Mouse (Mus musculus) E14TG2a.4 (cell line): ENCODE measurements at regions not wholly inside any gene's neighbourhood (a gene's known extent, or its start where the extent isn't known, plus 50 kb on each side); places are given as distances from the start of the nearest gene placed in this dataset.

ENCODE experiments used
- CTCF ChIP-seq: conservative IDR thresholded peaks from 2 replicates; pipeline ENCODE4 v1.5.1; 2014; ENCODE audit warnings: low read length
- NANOG ChIP-seq: IDR thresholded peaks from 2 replicates; pipeline ENCODE4 v1.6.1; 2014; ENCODE audit warnings: borderline replicate concordance, low read length, mixed read lengths

DNA sequence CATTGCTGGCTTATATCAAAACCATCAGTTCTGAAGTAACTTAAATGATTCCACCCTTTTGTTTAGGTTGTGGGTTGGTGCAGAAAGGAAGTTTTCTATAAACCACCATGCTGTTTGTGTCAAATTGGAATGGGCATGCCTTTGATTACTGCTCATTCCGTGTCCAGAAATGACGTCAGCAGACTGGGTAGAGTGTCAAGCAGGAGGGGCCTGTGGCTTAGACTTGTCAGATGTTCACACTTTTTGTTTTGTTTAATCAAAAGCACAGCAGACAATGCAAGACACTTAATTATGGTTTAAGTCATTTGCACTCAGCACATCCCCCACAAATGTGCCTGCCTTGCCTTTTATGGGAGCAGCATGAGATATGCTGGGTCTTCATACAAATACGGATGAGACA is 120.5 kb upstream of the Jag1 start:
- TF ChIP-seq CTCF (no peak), NANOG (no peak)
